Mouse (Mus musculus): ENCODE data around the gene Hist2h2ab.

DNA sequence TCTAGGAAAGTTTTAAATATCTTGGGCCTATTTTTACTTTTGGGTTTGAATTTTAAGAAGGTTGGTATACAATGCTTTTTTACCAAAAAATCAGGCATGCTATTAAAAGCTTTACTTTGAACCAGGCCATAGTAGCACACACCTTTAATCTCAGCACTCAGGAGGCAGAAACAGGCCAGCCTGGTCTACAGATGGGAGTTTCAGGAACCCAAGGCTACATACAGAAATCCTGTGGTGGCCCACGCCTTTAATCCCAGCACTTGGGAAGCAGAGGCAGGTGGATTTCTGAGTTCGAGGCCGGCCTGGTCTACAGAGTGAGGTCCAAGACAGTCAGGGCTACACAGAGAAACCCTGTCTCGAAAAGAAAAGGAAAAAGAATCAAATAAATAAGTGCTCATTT, 47.9 kb downstream of the Hist2h2ab start:
- TF ChIP-seq HCFC1 (IDR thresholded peaks at IDR 0.05; ENCODE audit: borderline replicate concordance, insufficient read depth, low read length) (no peak), CHD2 (IDR thresholded peaks at IDR 0.05; ENCODE audit: low read depth, low read length) (no peak), ZC3H11A (IDR thresholded peaks at IDR 0.05; ENCODE audit: borderline replicate concordance, low read depth, low read length) (no peak), ZNF384 (IDR thresholded peaks at IDR 0.05; ENCODE audit: low read depth, low read length) (no peak), MAFK (IDR thresholded peaks at IDR 0.05; ENCODE audit: insufficient read depth, low read depth, low read length) (no peak)

Data from ES-E14 (cell line).